Mouse (Mus musculus): ENCODE results near the gene Sec24a. TPM values are rescaled to one million over a fixed set of nuclear protein-coding genes. Genes with fewer than 3 reads are reported as not detected.

The Sec24a gene
- 10.6 and 10.9 TPM in 2 replicates for polyA plus RNA-seq (2015; fragmentation: Nextera tagmentation; extraction: Ambion mirVana)

DNA sequence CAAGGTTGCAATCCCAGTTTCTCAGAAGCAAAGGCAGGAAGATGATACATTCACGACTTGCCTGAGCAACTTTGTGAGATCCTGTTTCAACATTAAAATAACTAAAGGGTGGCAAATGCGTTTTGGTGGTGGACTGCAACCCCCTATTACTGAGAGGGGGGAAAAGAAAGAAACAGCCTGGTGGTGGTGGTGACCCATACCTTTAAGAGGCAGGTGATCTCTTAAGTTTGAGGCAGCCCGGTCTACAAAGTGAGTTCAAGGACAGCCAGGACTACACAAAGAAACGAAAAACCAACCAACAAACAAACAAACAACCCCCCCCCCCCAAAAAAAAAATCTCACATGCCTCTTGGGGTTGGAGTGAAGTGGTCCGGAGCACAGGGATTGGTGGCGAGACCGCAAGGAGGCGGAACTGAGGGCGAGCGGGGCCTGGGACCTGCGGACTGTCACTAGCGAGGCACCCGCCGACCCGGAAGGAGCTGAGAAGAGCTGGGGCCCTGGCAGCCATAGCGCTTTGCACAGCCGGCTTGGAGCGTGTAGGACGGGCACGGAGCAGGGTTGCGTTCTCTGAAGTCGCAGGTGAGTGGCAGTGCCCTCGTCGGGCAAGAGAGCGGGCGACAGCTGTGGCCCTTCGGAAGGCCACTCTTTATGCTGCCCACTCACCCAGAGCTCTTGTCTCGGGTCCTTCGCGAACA, at the start of gene Sec24a, which contains the start of gene Sar1b:
Gene Sec24a (minus strand): TSS at position 422 of the 695 bp plus-strand sequence.
Gene Sar1b (plus strand): TSS at position 475 of the 695 bp plus-strand sequence.
- peak; percentile 94 for DNase-seq (ENCODE audit: low spot score)
- peak; percentile 93 for ATAC-seq (replicated peaks; ENCODE audit: low FRiP score, low read depth)
- Histone ChIP-seq H3K4me3 (replicated peaks; ENCODE audit: low read depth, low read length) (peak within 1 kb of the TSS; percentile 98), H3K27me3 (ENCODE audit: insufficient read depth, low read length) (no peaks in the 10 kb centered on the region), H3K9me3 (replicated peaks; ENCODE audit: low read length) (no peaks in the 10 kb centered on the region), H3K9ac (ENCODE audit: low read depth, low read length) (peak within 1 kb of the TSS; percentile 85), H3K27ac (peak within 1 kb of the TSS; percentile 63), H3K4me1 (replicated peaks; ENCODE audit: insufficient read depth, low read length) (no peaks in the 10 kb centered on the region), H3K4me2 (ENCODE audit: low read length) (peak within 1 kb of the TSS; percentile 96), H3K36me3 (ENCODE audit: insufficient read depth, low read length) (no peaks in the 10 kb centered on the region)
- peak; percentile 50; the same call in 1 of the 2 replicates for TF ChIP-seq CTCF (IDR thresholded peaks at IDR 0.05; ENCODE audit: low read depth)
- 1% methylated on average over 30 of the region's 30 CpGs for WGBS

DNA sequence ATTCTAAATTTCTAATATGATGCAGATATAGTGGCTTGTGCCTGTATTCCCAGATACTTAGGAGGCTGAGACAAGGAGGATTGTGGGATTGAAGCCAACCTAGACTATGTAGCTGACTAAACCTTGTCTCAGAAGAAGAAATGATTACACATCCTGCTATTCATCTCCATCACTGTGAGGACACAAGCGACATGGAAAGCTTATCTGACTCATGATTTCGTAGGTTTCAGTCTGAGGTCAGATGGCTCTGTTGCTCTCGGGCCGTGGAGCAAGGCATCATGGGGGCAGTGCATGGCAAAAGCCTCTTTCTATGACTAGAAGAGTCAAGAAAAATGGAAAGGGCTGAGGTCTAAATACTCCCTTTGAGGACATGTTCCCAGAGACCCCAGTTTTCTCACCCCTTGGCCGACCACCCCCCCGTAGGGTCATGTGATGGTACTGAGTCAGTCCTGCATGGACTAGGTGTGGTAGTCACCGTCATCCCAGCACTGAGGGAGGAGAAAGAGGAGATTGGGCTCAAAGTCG, 48.6 kb upstream of the Sec24a start:
- H3K36me3 ChIP-seq (ENCODE audit: insufficient read depth, low read length), result no peaks in the 10 kb centered on the region
- no peaks in the 10 kb centered on the region for H3K9me3 ChIP-seq (replicated peaks; ENCODE audit: low read length)
- ATAC-seq (replicated peaks; ENCODE audit: low FRiP score, low read depth) (no peak), DNase-seq (ENCODE audit: low spot score) (no peak)
- H3K4me1 ChIP-seq (replicated peaks; ENCODE audit: insufficient read depth, low read length), result 0 out of 2 replicates have a peak, but pooled peaks cover 3% of the 10 kb centered on the region
- no peak overlapping the region for H3K9ac ChIP-seq (ENCODE audit: low read depth, low read length)
- no peak overlapping the region for H3K27ac ChIP-seq
- WGBS, result 90% methylated on average over 8 of the region's 8 CpGs
- H3K4me3 ChIP-seq (replicated peaks; ENCODE audit: low read depth, low read length), result no peak overlapping the region
- no peaks in the 10 kb centered on the region for H3K27me3 ChIP-seq (ENCODE audit: insufficient read depth, low read length)
- no peak overlapping the region for H3K4me2 ChIP-seq (ENCODE audit: low read length)
- no peak for TF ChIP-seq CTCF (IDR thresholded peaks at IDR 0.05; ENCODE audit: low read depth)

- TF ChIP-seq CTCF (IDR thresholded peaks at IDR 0.05; ENCODE audit: low read depth), result peak; percentile 49
- Histone ChIP-seq H3K4me2 (ENCODE audit: low read length) (no peak overlapping the region), H3K27me3 (ENCODE audit: insufficient read depth, low read length) (no peaks in the 10 kb centered on the region), H3K36me3 (ENCODE audit: insufficient read depth, low read length) (no peaks in the 10 kb centered on the region), H3K9ac (ENCODE audit: low read depth, low read length) (no peak overlapping the region), H3K27ac (no peak overlapping the region), H3K9me3 (replicated peaks; ENCODE audit: low read length) (no peaks in the 10 kb centered on the region), H3K4me3 (replicated peaks; ENCODE audit: low read depth, low read length) (no peak overlapping the region), H3K4me1 (replicated peaks; ENCODE audit: insufficient read depth, low read length) (0 out of 2 replicates have a peak, but pooled peaks cover 3% of the 10 kb centered on the region)
- ATAC-seq (replicated peaks; ENCODE audit: low FRiP score, low read depth) (no peak), DNase-seq (ENCODE audit: low spot score) (no peak)
- 89% methylated on average over 4 of the region's 4 CpGs for WGBS
Observed at GRCm38 (mm10) chr11:51811230-51811629, 47.8 kb upstream of the Sec24a start.

GRCm38 (mm10) chr11:51809632-51810224, 46.3 kb upstream of the Sec24a start:
- Histone ChIP-seq H3K36me3 (ENCODE audit: insufficient read depth, low read length) (no peaks in the 10 kb centered on the region), H3K27ac (no peak overlapping the region), H3K9ac (ENCODE audit: low read depth, low read length) (no peak overlapping the region), H3K9me3 (replicated peaks; ENCODE audit: low read length) (no peaks in the 10 kb centered on the region), H3K4me1 (replicated peaks; ENCODE audit: insufficient read depth, low read length) (0 out of 2 replicates have a peak, but pooled peaks cover 3% of the 10 kb centered on the region), H3K4me2 (ENCODE audit: low read length) (no peak overlapping the region), H3K27me3 (ENCODE audit: insufficient read depth, low read length) (no peaks in the 10 kb centered on the region), H3K4me3 (replicated peaks; ENCODE audit: low read depth, low read length) (no peak overlapping the region)
- DNase-seq (ENCODE audit: low spot score) (peak; percentile 83), ATAC-seq (replicated peaks; ENCODE audit: low FRiP score, low read depth) (no peak; the same call in 1 of the 2 replicates)
- peak; percentile 40 for TF ChIP-seq CTCF (IDR thresholded peaks at IDR 0.05; ENCODE audit: low read depth)
- 58% methylated on average over 6 of the region's 6 CpGs for WGBS

- H3K4me1 ChIP-seq (replicated peaks; ENCODE audit: insufficient read depth, low read length), result 0 out of 2 replicates have a peak, but pooled peaks cover 3% of the 10 kb centered on the region
- ATAC-seq (replicated peaks; ENCODE audit: low FRiP score, low read depth), result no peak
- H3K9me3 ChIP-seq (replicated peaks; ENCODE audit: low read length), result no peaks in the 10 kb centered on the region
- H3K27ac ChIP-seq, result peak overlapping the region; percentile 63
- 28% methylated on average over 13 of the region's 13 CpGs for WGBS
- H3K9ac ChIP-seq (ENCODE audit: low read depth, low read length), result peak overlapping the region; percentile 8; the same call in 1 of the 2 replicates
- no peaks in the 10 kb centered on the region for H3K36me3 ChIP-seq (ENCODE audit: insufficient read depth, low read length)
- H3K27me3 ChIP-seq (ENCODE audit: insufficient read depth, low read length), result no peaks in the 10 kb centered on the region
- DNase-seq (ENCODE audit: low spot score), result no peak
- no peak overlapping the region for H3K4me3 ChIP-seq (replicated peaks; ENCODE audit: low read depth, low read length)
- no peak overlapping the region for H3K4me2 ChIP-seq (ENCODE audit: low read length)
- TF ChIP-seq CTCF (IDR thresholded peaks at IDR 0.05; ENCODE audit: low read depth), result peak; percentile 23; the same call in 1 of the 2 replicates
Observed at GRCm38 (mm10) chr11:51807108-51807879, 43.9 kb upstream of the Sec24a start.

Data from kidney, postnatal 0 days (tissue).